Mouse (Mus musculus): ENCODE data around the gene Gchfr. TPM values are rescaled to one million over a fixed set of nuclear protein-coding genes. Genes with fewer than 3 reads are reported as not detected.

The Gchfr gene
- polyA plus RNA-seq, 1 experiment from 2014 or later, result 124 TPM

- Histone ChIP-seq H3K4me1 (replicated peaks; ENCODE audit: control insufficient read depth, insufficient read depth, low read length) (peaks cover 3% of the 10 kb centered on the region; the same call in 1 of the 2 replicates), H3K4me3 (ENCODE audit: low read depth, low read length) (no peak overlapping the region), H3K27me3 (replicated peaks; ENCODE audit: control insufficient read depth, insufficient read depth, low read length) (no peaks in the 10 kb centered on the region), H3K9ac (ENCODE audit: low read depth, low read length) (no peak overlapping the region), H3K27ac (ENCODE audit: low read depth, low read length) (no peak overlapping the region), H3K9me3 (ENCODE audit: control insufficient read depth) (no peaks in the 10 kb centered on the region), H3K4me2 (replicated peaks; ENCODE audit: low read depth) (no peak overlapping the region), H3K36me3 (ENCODE audit: control insufficient read depth, insufficient read depth) (no peaks in the 10 kb centered on the region)
- ATAC-seq, result no peak
- TF ChIP-seq CTCF (IDR thresholded peaks at IDR 0.05; ENCODE audit: low read depth), result no peak
- WGBS, result 68% methylated on average over 2 of the region's 2 CpGs
These were observed 6.3 kb upstream of the Gchfr start for GRCm38 (mm10) chr2:119161247-119161646.

- H3K9ac ChIP-seq (ENCODE audit: low read depth, low read length), result no peak overlapping the region
- TF ChIP-seq CTCF (IDR thresholded peaks at IDR 0.05; ENCODE audit: low read depth), result no peak
- peak overlapping the region; percentile 79 for H3K27ac ChIP-seq (ENCODE audit: low read depth, low read length)
- H3K27me3 ChIP-seq (replicated peaks; ENCODE audit: control insufficient read depth, insufficient read depth, low read length), result no peaks in the 10 kb centered on the region
- H3K36me3 ChIP-seq (ENCODE audit: control insufficient read depth, insufficient read depth), result no peaks in the 10 kb centered on the region
- ATAC-seq, result no peak
- 0 out of 2 replicates have a peak overlapping the region, but pooled peaks have one; percentile 6 for H3K4me2 ChIP-seq (replicated peaks; ENCODE audit: low read depth)
- no peak overlapping the region for H3K4me3 ChIP-seq (ENCODE audit: low read depth, low read length)
- WGBS, result 29% methylated on average over 3 of the region's 3 CpGs
- no peaks in the 10 kb centered on the region for H3K9me3 ChIP-seq (ENCODE audit: control insufficient read depth)
- H3K4me1 ChIP-seq (replicated peaks; ENCODE audit: control insufficient read depth, insufficient read depth, low read length), result no peaks in the 10 kb centered on the region; the same call in 1 of the 2 replicates
These were observed 4.4 kb upstream of the Gchfr start for GRCm38 (mm10) chr2:119163135-119163534.

- H3K27me3 ChIP-seq (replicated peaks; ENCODE audit: control insufficient read depth, insufficient read depth, low read length), result no peaks in the 10 kb centered on the region
- no peak for TF ChIP-seq CTCF (IDR thresholded peaks at IDR 0.05; ENCODE audit: low read depth)
- no peak overlapping the region for H3K4me3 ChIP-seq (ENCODE audit: low read depth, low read length)
- H3K4me2 ChIP-seq (replicated peaks; ENCODE audit: low read depth), result no peak overlapping the region
- H3K27ac ChIP-seq (ENCODE audit: low read depth, low read length), result no peak overlapping the region; the same call in 1 of the 2 replicates
- no peaks in the 10 kb centered on the region for H3K9me3 ChIP-seq (ENCODE audit: control insufficient read depth)
- no peak for ATAC-seq
- no peak overlapping the region for H3K9ac ChIP-seq (ENCODE audit: low read depth, low read length)
- H3K36me3 ChIP-seq (ENCODE audit: control insufficient read depth, insufficient read depth), result no peaks in the 10 kb centered on the region
- 79% methylated on average over 4 of the region's 4 CpGs for WGBS
- no peaks in the 10 kb centered on the region; the same call in 1 of the 2 replicates for H3K4me1 ChIP-seq (replicated peaks; ENCODE audit: control insufficient read depth, insufficient read depth, low read length)
These were observed 3.6 kb upstream of the Gchfr start for GRCm38 (mm10) chr2:119163999-119164398.

- Histone ChIP-seq H3K36me3 (ENCODE audit: control insufficient read depth, insufficient read depth) (no peaks in the 10 kb centered on the region), H3K9me3 (ENCODE audit: control insufficient read depth) (no peaks in the 10 kb centered on the region), H3K27ac (ENCODE audit: low read depth, low read length) (no peak overlapping the region), H3K4me3 (ENCODE audit: low read depth, low read length) (no peak overlapping the region), H3K4me2 (replicated peaks; ENCODE audit: low read depth) (no peak overlapping the region), H3K9ac (ENCODE audit: low read depth, low read length) (no peak overlapping the region), H3K27me3 (replicated peaks; ENCODE audit: control insufficient read depth, insufficient read depth, low read length) (no peaks in the 10 kb centered on the region), H3K4me1 (replicated peaks; ENCODE audit: control insufficient read depth, insufficient read depth, low read length) (no peaks in the 10 kb centered on the region; the same call in 1 of the 2 replicates)
- ATAC-seq, result no peak
- TF ChIP-seq CTCF (IDR thresholded peaks at IDR 0.05; ENCODE audit: low read depth), result peak; percentile 39
These were observed 2.2 kb upstream of the Gchfr start for GRCm38 (mm10) chr2:119165401-119165800.

- WGBS, result 3% methylated on average over 26 of the region's 26 CpGs
- no peaks in the 10 kb centered on the region for H3K27me3 ChIP-seq (replicated peaks; ENCODE audit: control insufficient read depth, insufficient read depth, low read length)
- no peaks in the 10 kb centered on the region; the same call in 1 of the 2 replicates for H3K4me1 ChIP-seq (replicated peaks; ENCODE audit: control insufficient read depth, insufficient read depth, low read length)
- H3K4me2 ChIP-seq (replicated peaks; ENCODE audit: low read depth), result peak overlapping the region; percentile 81
- H3K9me3 ChIP-seq (ENCODE audit: control insufficient read depth), result no peaks in the 10 kb centered on the region
- peak overlapping the region; percentile 79 for H3K27ac ChIP-seq (ENCODE audit: low read depth, low read length)
- no peaks in the 10 kb centered on the region for H3K36me3 ChIP-seq (ENCODE audit: control insufficient read depth, insufficient read depth)
- no peak; the same call in 1 of the 2 replicates for ATAC-seq
- peak overlapping the region; percentile 41 for H3K4me3 ChIP-seq (ENCODE audit: low read depth, low read length)
- H3K9ac ChIP-seq (ENCODE audit: low read depth, low read length), result peak overlapping the region; percentile 35
- no peak for TF ChIP-seq CTCF (IDR thresholded peaks at IDR 0.05; ENCODE audit: low read depth)
These were observed 288 bp downstream of the Gchfr start for GRCm38 (mm10) chr2:119167866-119168256.

- Histone ChIP-seq H3K27me3 (replicated peaks; ENCODE audit: control insufficient read depth, insufficient read depth, low read length) (no peaks in the 10 kb centered on the region), H3K27ac (ENCODE audit: low read depth, low read length) (no peak overlapping the region), H3K4me2 (replicated peaks; ENCODE audit: low read depth) (no peak overlapping the region), H3K9me3 (ENCODE audit: control insufficient read depth) (no peaks in the 10 kb centered on the region), H3K4me3 (ENCODE audit: low read depth, low read length) (no peak overlapping the region), H3K9ac (ENCODE audit: low read depth, low read length) (no peak overlapping the region), H3K36me3 (ENCODE audit: control insufficient read depth, insufficient read depth) (no peaks in the 10 kb centered on the region), H3K4me1 (replicated peaks; ENCODE audit: control insufficient read depth, insufficient read depth, low read length) (no peaks in the 10 kb centered on the region)
- 84% methylated on average over 2 of the region's 2 CpGs for WGBS
- ATAC-seq, result no peak
- TF ChIP-seq CTCF (IDR thresholded peaks at IDR 0.05; ENCODE audit: low read depth), result no peak
These were observed 2.7 kb downstream of the Gchfr start for GRCm38 (mm10) chr2:119170282-119170681.

GRCm38 (mm10) chr2:119171574-119171973 is 4.0 kb downstream of the Gchfr start:
- Histone ChIP-seq H3K9ac (ENCODE audit: low read depth, low read length) (no peak overlapping the region), H3K4me3 (ENCODE audit: low read depth, low read length) (no peak overlapping the region), H3K4me2 (replicated peaks; ENCODE audit: low read depth) (no peak overlapping the region), H3K36me3 (ENCODE audit: control insufficient read depth, insufficient read depth) (no peaks in the 10 kb centered on the region), H3K4me1 (replicated peaks; ENCODE audit: control insufficient read depth, insufficient read depth, low read length) (no peaks in the 10 kb centered on the region), H3K9me3 (ENCODE audit: control insufficient read depth) (no peaks in the 10 kb centered on the region), H3K27ac (ENCODE audit: low read depth, low read length) (no peak overlapping the region), H3K27me3 (replicated peaks; ENCODE audit: control insufficient read depth, insufficient read depth, low read length) (no peaks in the 10 kb centered on the region)
- WGBS, result 67% methylated on average over 8 of the region's 8 CpGs
- ATAC-seq, result no peak
- no peak for TF ChIP-seq CTCF (IDR thresholded peaks at IDR 0.05; ENCODE audit: low read depth)
